Mouse (Mus musculus) induced T-regulatory cell, adult 2 months (primary cell): ENCODE measurements around the gene Cyp1a2.
"Not testable (repeated sequence)": the region's sequence is repeated elsewhere in the genome, so short reads cannot be mapped to it uniquely, and the experiment has no call there.

Source experiments
- DNase-seq: peaks from one replicate; pipeline ENCODE4 v3.0.0-alpha.2; 2012; ENCODE audit warnings: low read depth

Gene Cyp1a2

GRCm38 (mm10) chr9:57683520-57683919 is at the start of gene Cyp1a2:
TSS of gene Cyp1a2 (minus strand) at chr9:57683703.
- DNase-seq: no peak

- DNase-seq: no peak
Measured at GRCm38 (mm10) chr9:57728312-57728711, 44.8 kb upstream of the Cyp1a2 start.

GRCm38 (mm10) chr9:57724701-57725100 is 41.2 kb upstream of the Cyp1a2 start:
- no peak for DNase-seq

- DNase-seq: no peak
Measured at GRCm38 (mm10) chr9:57723796-57724195, 40.3 kb upstream of the Cyp1a2 start.

GRCm38 (mm10) chr9:57723315-57723715 is 39.8 kb upstream of the Cyp1a2 start:
- DNase-seq: no peak

GRCm38 (mm10) chr9:57722371-57722770 is 38.9 kb upstream of the Cyp1a2 start:
- no peak for DNase-seq

- DNase-seq: no peak
Measured at GRCm38 (mm10) chr9:57720736-57721135, 37.2 kb upstream of the Cyp1a2 start.

- no peak for DNase-seq
Measured at GRCm38 (mm10) chr9:57718408-57718807, 34.9 kb upstream of the Cyp1a2 start.

- DNase-seq: peak; percentile 46
Measured at GRCm38 (mm10) chr9:57712194-57712593, 28.7 kb upstream of the Cyp1a2 start.

- DNase-seq: not testable (repeated sequence)
Measured at GRCm38 (mm10) chr9:57710214-57710613, 26.7 kb upstream of the Cyp1a2 start.

- no peak for DNase-seq
Measured at GRCm38 (mm10) chr9:57708720-57709274, 25.3 kb upstream of the Cyp1a2 start.

GRCm38 (mm10) chr9:57708068-57708719 is 24.7 kb upstream of the Cyp1a2 start, which contains the start of gene Edc3:
TSS of gene Edc3 (plus strand) at chr9:57708540.
- peak; percentile 95 for DNase-seq

GRCm38 (mm10) chr9:57706496-57706895 is 23.0 kb upstream of the Cyp1a2 start:
- no peak for DNase-seq

- DNase-seq: no peak
Measured at GRCm38 (mm10) chr9:57698466-57699150, 15.1 kb upstream of the Cyp1a2 start.

GRCm38 (mm10) chr9:57697380-57697779 is 13.9 kb upstream of the Cyp1a2 start:
- no peak for DNase-seq

- peak; percentile 28 for DNase-seq
Measured at GRCm38 (mm10) chr9:57696380-57697285, 13.1 kb upstream of the Cyp1a2 start.

GRCm38 (mm10) chr9:57694108-57694507 is 10.6 kb upstream of the Cyp1a2 start:
- DNase-seq: no peak

GRCm38 (mm10) chr9:57688606-57689005 is 5.1 kb upstream of the Cyp1a2 start:
- DNase-seq: no peak

GRCm38 (mm10) chr9:57688158-57688557 is 4.7 kb upstream of the Cyp1a2 start:
- DNase-seq: peak; percentile 54

- DNase-seq: no peak
Measured at GRCm38 (mm10) chr9:57687751-57688150, 4.2 kb upstream of the Cyp1a2 start, which contains the start of gene Cyp1a1. TSS of gene Cyp1a1 (plus strand) at chr9:57687928.

GRCm38 (mm10) chr9:57686011-57686410 is 2.5 kb upstream of the Cyp1a2 start:
- no peak for DNase-seq

GRCm38 (mm10) chr9:57681411-57681810 is 2.1 kb downstream of the Cyp1a2 start:
- no peak for DNase-seq
